Mouse (Mus musculus) megakaryocyte, embryonic 14.5 days (primary cell): ENCODE measurements around the gene Fbxl7.

Experiments used
- FLI1 ChIP-seq: IDR thresholded peaks from 2 replicates; pipeline ENCODE4 v1.6.1; 2012; ENCODE audit warnings: low read length, inconsistent platforms, mixed read lengths
- GATA1 ChIP-seq: IDR thresholded peaks from 3 replicates; pipeline ENCODE4 v1.6.1; 2012; ENCODE audit warnings: mixed read lengths, low read length, inconsistent platforms, borderline replicate concordance

- TF ChIP-seq GATA1 (no peak), FLI1 (no peak)
Observed at GRCm38 (mm10) chr15:26578500-26578899, 316.9 kb downstream of the Fbxl7 start.
